Mouse (Mus musculus) liver, adult 2 months (tissue): Measurements from ENCODE around the gene Paqr4.

ENCODE experiments used
- CTCF ChIP-seq: fragments of 200-500 bp; IDR thresholded peaks from 2 replicates; pipeline ENCODE4 v1.5.1; 2011; ENCODE audit warnings: low read depth, low read length, control low read depth
- POLR2A ChIP-seq: fragments of 200-500 bp; IDR thresholded peaks from 2 replicates; pipeline ENCODE4 v1.6.1; 2011; ENCODE audit warnings: low read length, control low read depth; ENCODE audit not compliant: insufficient read depth; ENCODE audit errors: extremely low read depth

DNA sequence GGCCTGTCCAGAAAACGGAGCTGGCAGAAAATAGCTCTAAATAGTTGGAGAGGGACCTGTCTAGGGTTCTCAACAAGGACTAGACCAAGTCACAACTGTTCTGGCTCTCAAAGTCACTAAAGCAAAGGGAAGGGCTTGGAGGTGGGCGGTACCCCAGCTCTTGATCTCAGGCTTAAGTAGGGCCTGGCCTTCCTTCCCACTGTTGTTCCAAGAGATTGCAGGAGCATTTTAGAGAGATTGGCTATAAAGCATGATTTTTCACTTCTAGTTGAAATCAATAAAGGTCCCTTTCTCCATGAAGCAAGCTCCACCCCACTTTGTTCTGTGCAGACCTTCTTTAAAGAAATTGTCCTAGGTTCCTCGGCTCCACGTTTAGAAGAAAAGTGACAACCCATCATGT lies 15.2 kb downstream of the Paqr4 start:
- TF ChIP-seq CTCF (no peak), POLR2A (no peak)
